Mouse (Mus musculus) cortical plate, adult 2 months (tissue): ENCODE data around the gene H2-Q6.
"Not testable (repeated sequence)": the region's sequence is repeated elsewhere in the genome, so short reads cannot be mapped to it uniquely, and the experiment has no call there.

Source experiments
- CTCF ChIP-seq: fragments of 200-500 bp; IDR thresholded peaks from 2 replicates; pipeline ENCODE4 v1.5.1; 2011; ENCODE audit warnings: mild to moderate bottlenecking, control low read depth, low read length; ENCODE audit not compliant: insufficient read depth; ENCODE audit errors: extremely low read depth
- POLR2A ChIP-seq: fragments of 200-500 bp; IDR thresholded peaks from 2 replicates; pipeline ENCODE4 v1.6.1; 2011; ENCODE audit warnings: mild to moderate bottlenecking, low read length, control low read depth; ENCODE audit not compliant: insufficient read depth; ENCODE audit errors: extremely low read depth

GRCm38 (mm10) chr17:35468936-35469335 lies 44.3 kb downstream of the H2-Q6 start:
- TF ChIP-seq POLR2A, CTCF: not testable (repeated sequence)
